Mouse (Mus musculus): ENCODE data around the gene Zbtb20.

DNA sequence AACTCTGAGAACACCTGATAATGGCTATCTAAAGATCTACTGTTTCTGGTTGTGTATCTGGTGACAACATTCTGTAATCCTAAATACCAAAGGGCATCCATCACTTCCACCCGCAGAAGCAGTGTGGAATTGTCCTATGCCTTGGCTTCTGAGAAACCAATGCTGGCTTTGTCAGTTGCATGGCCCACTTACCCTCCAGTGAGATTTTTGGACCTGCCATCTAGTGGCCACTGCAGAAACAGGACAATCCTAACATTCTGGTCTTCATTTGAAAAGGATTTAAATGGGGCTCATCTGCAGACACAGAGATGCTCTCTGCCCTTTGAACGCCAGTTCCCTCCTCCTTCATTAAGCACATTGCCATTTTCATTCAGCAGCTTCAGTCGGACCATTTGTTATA, 559.3 kb downstream of the Zbtb20 start:
- no peak for TF ChIP-seq CTCF (IDR thresholded peaks at IDR 0.05; ENCODE audit: control insufficient read depth, insufficient read depth, insufficient read length)
- no peak for TF ChIP-seq CEBPB (IDR thresholded peaks at IDR 0.05; ENCODE audit: low read depth)
- TF ChIP-seq MAX (IDR thresholded peaks at IDR 0.05) = no peak
- TF ChIP-seq USF1 (IDR thresholded peaks at IDR 0.05; ENCODE audit: low read depth) = no peak
- no peak for TF ChIP-seq MYOD1 (IDR thresholded peaks at IDR 0.05; ENCODE audit: control insufficient read depth, insufficient read length, low read depth)

Data from C2C12 (cell line).